Mouse (Mus musculus): ENCODE measurements around the gene Grb7. TPM values are rescaled to one million over a fixed set of nuclear protein-coding genes. Genes with fewer than 3 reads are reported as not detected.

Grb7 gene
- total RNA-seq, 4 experiments from 2014 or later: 0.19 TPM; not detected in 3

- DNase-seq (ENCODE audit: low spot score): no peak
These were observed 23.8 kb downstream of the Grb7 start for GRCm38 (mm10) chr11:98469761-98470714.

DNA sequence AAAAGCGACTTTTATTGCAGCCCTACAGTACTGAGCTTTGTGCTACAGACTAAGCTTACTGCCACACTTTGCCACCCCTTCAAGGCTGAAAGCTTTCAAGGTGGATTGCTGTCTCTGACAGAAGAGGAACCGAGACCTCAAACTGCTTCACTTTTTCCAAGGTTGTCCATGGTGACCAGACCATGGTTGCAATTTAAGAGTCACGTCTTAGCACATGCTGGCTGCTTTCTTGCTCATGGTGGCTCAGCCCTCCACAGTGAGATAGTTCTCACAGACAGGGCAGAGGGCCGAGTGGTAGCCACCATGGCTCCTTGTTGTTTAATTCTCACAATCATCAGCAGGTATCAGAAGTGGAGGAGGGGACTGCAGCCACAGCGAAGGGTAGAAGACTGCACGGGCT is 24.6 kb downstream of the Grb7 start:
- no peak for DNase-seq (ENCODE audit: low spot score)

GRCm38 (mm10) chr11:98472696-98473095 is 26.5 kb downstream of the Grb7 start:
- no peak for DNase-seq (ENCODE audit: low spot score)

DNA sequence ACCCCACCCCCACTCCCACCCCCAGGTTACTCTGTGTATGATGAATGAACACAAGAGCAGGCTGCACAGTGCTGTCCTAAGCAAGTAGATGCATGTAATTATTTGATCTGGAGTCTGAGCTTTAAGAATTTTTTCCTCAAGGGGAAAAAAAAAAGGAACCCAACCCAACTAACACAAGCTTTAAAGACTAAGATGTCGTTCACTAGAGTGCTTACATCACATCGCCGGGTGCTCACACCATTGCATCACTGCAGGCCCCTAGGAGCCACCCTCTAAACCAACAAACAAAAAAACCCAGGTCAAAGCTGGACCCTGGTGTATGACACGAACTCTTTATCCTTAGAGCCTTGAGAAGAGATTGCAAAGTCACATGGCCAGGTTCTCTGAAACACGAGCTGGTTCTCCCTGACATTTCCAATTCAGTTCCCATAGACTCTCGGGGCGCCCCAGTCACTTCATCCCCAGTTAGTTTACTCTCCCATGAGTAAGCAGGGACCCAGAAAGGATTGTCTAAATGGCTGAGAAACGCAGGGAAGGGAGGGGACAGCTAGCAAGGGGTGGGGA is 27.8 kb downstream of the Grb7 start:
- no peak for DNase-seq (ENCODE audit: low spot score)

DNA sequence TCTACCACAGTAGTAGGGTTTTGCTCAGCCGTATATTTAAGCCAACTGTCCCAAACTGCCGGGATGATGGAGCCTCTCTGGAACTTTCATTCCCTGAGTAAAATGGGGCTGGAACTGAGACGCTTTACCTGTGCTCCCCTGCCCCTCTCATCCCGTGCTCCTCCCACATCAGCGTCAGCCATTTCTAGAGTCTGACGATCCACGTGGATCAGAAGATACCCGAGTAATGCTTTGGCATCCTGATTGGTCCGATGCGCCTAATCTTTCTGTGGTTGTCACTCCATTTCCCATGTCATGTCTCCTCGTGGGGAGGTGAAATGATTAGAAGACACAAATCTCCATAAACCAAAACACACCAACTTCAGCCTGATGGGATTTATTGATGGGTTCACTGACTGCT is 28.8 kb downstream of the Grb7 start:
- DNase-seq (ENCODE audit: low spot score): no peak

DNA sequence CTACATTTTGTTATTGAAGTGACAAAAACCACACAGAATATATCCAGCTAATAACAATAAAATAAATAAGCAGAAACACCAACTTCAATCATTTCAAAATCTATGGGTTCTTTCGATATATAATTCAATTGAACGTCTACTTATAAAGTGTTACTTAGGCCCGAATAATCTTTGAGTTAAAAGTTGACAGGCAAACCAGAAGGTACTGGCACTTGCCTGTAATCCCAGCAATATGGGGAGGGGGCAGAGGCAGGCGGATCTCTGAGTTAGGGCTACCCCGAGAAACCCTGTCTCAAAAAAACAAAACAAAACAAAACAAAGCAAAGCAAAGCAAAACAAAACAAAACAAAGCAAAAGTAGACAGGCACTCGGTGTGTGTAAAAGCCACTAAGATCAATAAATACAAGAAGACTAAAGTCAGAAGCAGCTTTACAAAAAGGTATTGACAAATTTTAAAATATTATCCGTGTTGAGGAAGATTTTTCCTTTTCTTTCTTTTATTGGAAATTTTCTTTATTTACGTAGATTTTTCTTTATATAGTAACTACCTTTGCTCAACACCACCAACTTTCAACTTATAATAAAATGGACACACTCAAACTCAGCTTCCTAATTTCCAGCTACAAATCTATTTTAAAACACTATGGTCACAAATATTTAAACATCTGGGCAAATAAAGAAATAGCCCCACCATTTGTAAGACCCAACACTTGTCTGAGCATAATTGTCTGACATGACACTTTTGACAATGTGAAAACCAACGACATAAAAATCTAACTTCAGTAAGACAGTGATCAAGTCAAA is 29.6 kb downstream of the Grb7 start:
- no peak for DNase-seq (ENCODE audit: low spot score)

DNA sequence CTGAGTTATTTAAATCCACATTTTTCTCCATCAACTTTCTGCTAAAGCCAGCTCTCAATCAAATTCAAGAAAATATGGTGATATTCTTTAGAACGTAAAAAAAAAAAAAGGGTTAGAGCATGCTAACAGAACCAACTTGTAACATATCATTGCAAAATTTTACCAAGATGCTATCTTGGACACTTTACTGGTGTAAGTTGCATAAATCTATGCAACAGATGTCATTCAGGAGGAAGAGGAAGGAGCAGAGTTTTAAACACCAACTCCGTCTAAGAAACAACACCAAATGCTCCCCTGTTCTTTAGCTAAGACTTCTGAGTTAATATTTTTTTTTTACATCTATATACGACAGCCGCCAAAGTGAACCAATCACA is 30.2 kb downstream of the Grb7 start:
- DNase-seq (ENCODE audit: low spot score): no peak

GRCm38 (mm10) chr11:98477011-98477701 is 31.0 kb downstream of the Grb7 start:
- DNase-seq (ENCODE audit: low spot score): no peak

DNA sequence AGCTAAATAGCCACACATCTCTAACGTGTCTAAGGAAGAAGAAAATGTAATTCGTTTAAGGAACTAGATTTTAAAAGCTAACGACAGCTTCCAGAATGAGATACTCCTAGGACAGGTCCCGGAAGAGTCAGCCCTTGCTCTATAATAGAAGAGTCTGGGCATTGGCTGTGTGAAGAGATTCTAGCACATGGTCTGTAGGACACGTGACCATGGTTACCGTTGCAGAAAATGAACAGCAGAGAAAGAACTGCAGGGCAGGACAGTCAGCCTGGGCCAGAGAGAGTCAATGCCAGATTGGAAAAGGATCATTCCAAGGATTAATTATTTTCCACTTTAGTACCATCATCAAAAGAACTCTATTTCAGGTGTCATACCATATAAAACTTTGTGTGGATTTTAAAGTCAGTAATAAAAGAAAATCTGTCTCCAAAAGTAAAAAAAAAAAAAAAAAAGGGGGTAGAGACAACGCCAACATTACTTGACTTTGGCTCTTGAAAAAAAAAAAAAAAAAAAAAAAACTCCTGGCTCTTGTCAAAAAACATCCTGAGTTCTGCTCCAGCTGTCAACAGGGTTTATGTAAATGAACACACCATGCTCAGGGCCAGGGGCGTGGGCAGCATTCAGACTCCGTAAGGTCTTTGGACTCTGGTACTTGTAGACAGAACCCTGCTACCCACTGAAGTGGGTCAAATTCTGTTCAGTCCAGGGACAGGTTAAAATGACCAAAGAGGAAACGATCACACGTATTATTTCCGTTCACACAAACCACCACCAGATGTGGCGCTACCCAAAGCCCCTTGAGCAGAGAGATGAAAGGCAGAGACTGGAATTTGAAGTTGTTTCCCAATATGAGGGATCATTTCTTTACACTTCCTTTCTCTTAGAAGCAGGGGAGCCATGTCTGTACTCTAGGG is 33.1 kb downstream of the Grb7 start:
- DNase-seq (ENCODE audit: low spot score): no peak

DNA sequence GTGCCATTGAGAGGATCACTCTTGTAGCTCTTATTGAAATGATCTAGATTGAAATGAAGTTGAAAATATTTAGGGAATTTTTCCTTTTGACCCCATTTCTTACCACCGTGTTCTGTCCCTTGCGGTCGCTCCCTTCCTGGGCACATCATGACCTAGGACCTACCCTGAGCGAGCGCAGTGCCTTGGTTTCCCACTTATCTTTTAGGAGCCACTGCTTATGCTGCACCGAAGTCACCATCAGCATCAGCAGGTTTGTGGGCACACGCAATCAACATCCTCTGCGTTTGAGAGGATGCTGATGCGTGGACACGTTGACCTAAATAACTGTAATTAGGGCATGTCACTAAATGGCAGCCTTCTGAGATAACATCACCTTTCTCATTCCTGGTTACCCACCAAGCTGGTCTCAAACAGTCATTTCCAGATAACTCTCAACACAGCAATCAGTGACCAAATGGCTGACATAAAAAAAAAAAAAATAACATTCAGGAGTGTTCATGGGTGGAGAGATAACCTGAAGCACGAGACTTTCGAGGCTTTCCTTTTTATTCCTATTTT is 33.8 kb downstream of the Grb7 start:
- DNase-seq (ENCODE audit: low spot score): no peak

- no peak for DNase-seq (ENCODE audit: low spot score)
These were observed 35.0 kb downstream of the Grb7 start for GRCm38 (mm10) chr11:98481231-98481630.

DNA sequence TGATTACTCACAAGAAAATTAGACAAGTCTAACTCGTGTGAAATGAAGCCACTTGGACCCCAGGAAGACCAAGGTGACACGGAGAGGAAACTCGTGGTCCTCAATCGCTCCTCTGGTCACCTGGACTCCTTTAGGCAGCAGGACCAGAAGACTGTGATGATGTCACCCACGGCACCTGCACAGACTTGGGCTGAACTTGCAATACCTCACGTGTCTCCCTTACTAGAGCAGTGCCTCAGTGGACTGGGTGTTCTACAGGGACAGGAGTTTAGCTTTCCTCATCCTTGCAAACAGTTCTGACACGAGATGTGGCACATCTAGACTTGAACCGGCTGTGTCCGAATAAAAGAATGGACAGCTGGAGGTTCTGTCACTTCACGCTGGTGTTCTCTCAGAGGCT is 35.9 kb downstream of the Grb7 start:
- no peak for DNase-seq (ENCODE audit: low spot score)

DNA sequence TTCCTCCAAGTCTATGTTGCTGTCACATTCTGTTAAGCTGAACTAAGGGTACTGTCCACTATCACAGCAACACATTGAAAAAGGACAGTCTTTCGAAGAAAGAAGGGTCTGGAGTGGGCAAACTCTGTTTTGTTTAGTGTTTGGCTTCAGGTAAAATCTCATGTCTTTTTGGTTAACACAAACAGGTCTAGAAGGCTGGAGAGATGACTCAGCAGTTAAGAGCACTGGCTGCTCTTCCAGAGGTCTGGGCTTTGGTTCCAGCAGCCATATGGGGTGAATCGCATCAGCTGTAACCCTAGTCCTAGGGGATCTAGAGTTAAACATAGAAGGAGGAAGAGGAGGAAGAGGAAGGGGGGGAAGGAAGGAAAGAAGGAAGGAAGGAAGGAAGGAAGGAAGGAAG is 39.6 kb downstream of the Grb7 start:
- DNase-seq (ENCODE audit: low spot score): no peak

- DNase-seq (ENCODE audit: low spot score): no peak
These were observed 41.4 kb downstream of the Grb7 start for GRCm38 (mm10) chr11:98487526-98488040.

DNA sequence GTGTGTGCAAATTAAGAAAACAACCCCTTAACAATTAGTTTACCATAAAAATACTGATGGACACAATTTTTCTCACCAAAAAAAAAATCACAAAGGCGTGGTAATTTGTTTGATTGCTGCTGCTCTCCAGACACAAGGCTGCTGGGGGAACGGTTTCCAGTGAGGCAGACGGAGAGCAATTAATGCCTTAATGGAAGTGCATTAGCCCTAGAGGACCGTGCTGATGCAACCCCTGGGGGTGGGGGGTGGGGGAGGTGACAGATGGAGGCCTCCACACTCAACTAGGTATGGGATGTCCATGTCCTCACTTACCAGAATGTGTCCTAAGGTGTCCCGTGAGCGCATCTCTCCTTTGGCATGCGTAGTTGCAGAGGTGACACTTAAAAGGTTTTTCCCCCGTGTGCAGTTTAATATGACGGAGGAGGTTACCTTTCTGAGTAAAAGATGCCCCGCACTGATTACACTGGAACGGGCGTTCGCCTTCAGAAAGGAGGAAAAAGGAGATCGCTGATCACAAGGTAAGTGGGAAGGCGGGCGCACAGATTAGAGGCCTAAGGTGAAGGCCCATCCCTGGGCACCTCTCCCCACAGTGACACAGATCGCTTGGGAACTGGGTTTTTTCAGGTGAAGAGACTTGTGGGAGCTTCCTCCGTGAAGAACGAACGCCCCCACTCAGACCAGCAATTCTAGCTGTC is 42.5 kb downstream of the Grb7 start:
- no peak for DNase-seq (ENCODE audit: low spot score)

DNA sequence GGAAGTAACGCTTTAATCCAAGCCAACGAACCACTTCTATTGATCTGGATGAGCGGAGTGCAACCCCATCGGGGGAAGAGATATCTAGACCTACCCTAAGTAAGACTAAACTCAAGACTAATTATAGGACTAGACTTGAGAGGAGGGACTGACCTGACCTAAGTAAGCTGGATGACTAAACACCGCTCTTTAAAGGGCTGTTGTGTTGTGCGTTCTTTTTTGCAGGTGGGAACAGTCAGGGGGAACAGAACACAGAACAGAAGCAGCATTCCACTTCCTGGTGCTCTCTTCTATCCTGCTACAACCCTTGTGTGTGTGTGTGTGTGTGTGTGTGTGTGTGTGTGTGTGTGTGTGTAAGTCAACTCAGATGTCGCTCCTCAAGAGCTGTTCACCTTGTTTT is 45.4 kb downstream of the Grb7 start:
- no peak for DNase-seq (ENCODE audit: low spot score)

DNA sequence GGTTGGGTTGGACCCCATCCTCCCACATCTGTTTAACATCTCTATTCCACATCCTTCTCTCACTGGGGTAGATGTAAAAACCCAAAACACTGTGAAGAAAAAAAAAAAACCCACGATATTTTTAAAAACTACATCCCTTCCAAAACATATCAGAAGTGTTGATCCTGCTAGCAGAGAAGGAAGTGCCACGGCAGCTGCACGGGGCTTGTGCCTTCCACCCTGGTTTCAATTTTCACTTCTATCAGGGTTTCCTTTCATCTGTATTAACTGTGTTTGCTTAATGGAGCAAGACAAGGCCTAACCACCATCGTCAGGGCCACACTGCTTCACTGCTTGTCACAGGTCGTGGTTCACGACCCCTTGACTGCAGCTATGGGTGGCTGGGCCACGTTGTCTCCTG is 46.8 kb downstream of the Grb7 start:
- no peak for DNase-seq (ENCODE audit: low spot score)

- no peak for DNase-seq (ENCODE audit: low spot score)
These were observed 47.2 kb downstream of the Grb7 start for GRCm38 (mm10) chr11:98493394-98493793.

GRCm38 (mm10) chr11:98495176-98495719 is 49.1 kb downstream of the Grb7 start:
- no peak for DNase-seq (ENCODE audit: low spot score)
